Mouse (Mus musculus) erythroblast, adult 5-6 weeks (primary cell): ENCODE measurements around the gene Olfr492. TPM values are rescaled to one million over a fixed set of nuclear protein-coding genes. Genes with fewer than 3 reads are reported as not detected.

Experiments used
- ATAC-seq: replicated peaks from 2 replicates; pipeline ENCODE4 v1.8.0; 2016; ENCODE audit warnings: moderate number of reproducible peaks, mild to moderate bottlenecking, moderate TSS enrichment, inconsistent platforms; ENCODE audit not compliant: poor library complexity, low FRiP score, severe bottlenecking
- total RNA-seq, 2 experiments: library from RNA; stranded (forward) in 1 of 2; stranded (reverse) in 1 of 2; fragments of 150-400 nt in 1 of 2; fragments of 200-764, 138-1000 nt in 1 of 2; gene quantifications; 2 replicates each; pipeline versions ENCODE4 v1.2.3 to v1.2.4; 2015 to 2017; ENCODE audit warnings: low replicate concordance in 2 of 2

Olfr492 gene
- total RNA-seq (2015; ENCODE audit: low replicate concordance) (not detected in 2 replicates), total RNA-seq (2017; ENCODE audit: low replicate concordance) (not detected in 2 replicates)

DNA sequence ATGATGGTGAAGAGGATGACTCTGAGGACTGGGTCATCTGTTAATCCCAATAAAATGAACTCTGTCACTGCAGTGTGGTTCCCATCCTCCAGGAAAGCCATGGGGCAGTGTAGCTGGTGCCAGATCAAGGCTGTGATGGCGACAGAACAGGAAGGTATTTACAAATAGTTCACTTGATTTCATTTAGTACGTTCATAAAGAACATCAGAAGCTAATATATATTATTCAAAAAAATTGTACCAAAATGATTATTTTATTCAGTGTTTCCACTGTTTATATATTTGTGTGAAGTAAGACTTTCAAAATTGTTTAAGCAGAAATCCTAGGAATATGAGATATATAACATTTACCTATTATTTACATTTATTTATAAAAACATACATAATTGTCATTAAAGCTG, at the start of gene Olfr492:
Gene Olfr492, minus strand, starts transcription at position 101 of the 400 bp plus-strand sequence.
- no peak for ATAC-seq

- ATAC-seq, result no peak
Observed at GRCm38 (mm10) chr7:108365035-108365434, 41.6 kb upstream of the Olfr492 start, which contains the start of gene Olfr494. TSS of gene Olfr494 (plus strand) at chr7:108365335.

- ATAC-seq, result no peak
Observed at GRCm38 (mm10) chr7:108346879-108347278, 23.4 kb upstream of the Olfr492 start, which contains the start of gene Olfr493. TSS of gene Olfr493 (minus strand) at chr7:108346979.

GRCm38 (mm10) chr7:108313151-108313550, 10.3 kb downstream of the Olfr492 start, which contains the start of gene Olfr491:
TSS of gene Olfr491 (plus strand) at chr7:108313451.
- ATAC-seq, result no peak

- ATAC-seq, result no peak
Observed at GRCm38 (mm10) chr7:108288834-108289233, 34.6 kb downstream of the Olfr492 start, which contains the start of gene Olfr490. TSS of gene Olfr490 (minus strand) at chr7:108288934.

Other genes starting within 250 kb of the Olfr492 start
- gene Olfr481, start 243.8 kb downstream of the Olfr492 start, total RNA-seq (2015; ENCODE audit: low replicate concordance), result not detected in 2 replicates
- not detected in 2 replicates for gene Olfr481, start 243.8 kb downstream of the Olfr492 start, total RNA-seq (2017; ENCODE audit: low replicate concordance)
- gene Olfr482, start 226.1 kb downstream of the Olfr492 start, total RNA-seq (2015; ENCODE audit: low replicate concordance), result not detected in 2 replicates
- not detected in 2 replicates for gene Olfr482, start 226.1 kb downstream of the Olfr492 start, total RNA-seq (2017; ENCODE audit: low replicate concordance)
- not detected in 2 replicates for gene Olfr483, start 222.8 kb downstream of the Olfr492 start, total RNA-seq (2015; ENCODE audit: low replicate concordance)
- gene Olfr483, start 222.8 kb downstream of the Olfr492 start, total RNA-seq (2017; ENCODE audit: low replicate concordance), result not detected in 2 replicates
- gene Olfr484, start 196.2 kb downstream of the Olfr492 start, total RNA-seq (2015; ENCODE audit: low replicate concordance), result not detected in 2 replicates
- gene Olfr484, start 196.2 kb downstream of the Olfr492 start, total RNA-seq (2017; ENCODE audit: low replicate concordance), result 1.1 TPM in 1 of 2 replicates, not detected in the other
- gene Olfr485, start 163.8 kb downstream of the Olfr492 start, total RNA-seq (2015; ENCODE audit: low replicate concordance), result not detected in 2 replicates
- not detected in 2 replicates for gene Olfr485, start 163.8 kb downstream of the Olfr492 start, total RNA-seq (2017; ENCODE audit: low replicate concordance)
- not detected in 2 replicates for gene Olfr486, start 150.9 kb downstream of the Olfr492 start, total RNA-seq (2015; ENCODE audit: low replicate concordance)
- not detected in 2 replicates for gene Olfr486, start 150.9 kb downstream of the Olfr492 start, total RNA-seq (2017; ENCODE audit: low replicate concordance)
- not detected in 2 replicates for gene Olfr487, start 109.0 kb downstream of the Olfr492 start, total RNA-seq (2015; ENCODE audit: low replicate concordance)
- not detected in 2 replicates for gene Olfr487, start 109.0 kb downstream of the Olfr492 start, total RNA-seq (2017; ENCODE audit: low replicate concordance)
- gene Olfr488, start 65.3 kb downstream of the Olfr492 start, total RNA-seq (2015; ENCODE audit: low replicate concordance), result not detected in 2 replicates
- not detected in 2 replicates for gene Olfr488, start 65.3 kb downstream of the Olfr492 start, total RNA-seq (2017; ENCODE audit: low replicate concordance)
- not detected in 2 replicates for gene Olfr490, start 34.7 kb downstream of the Olfr492 start, total RNA-seq (2015; ENCODE audit: low replicate concordance)
- not detected in 2 replicates for gene Olfr490, start 34.7 kb downstream of the Olfr492 start, total RNA-seq (2017; ENCODE audit: low replicate concordance)
- not detected in 2 replicates for gene Olfr491, start 10.2 kb downstream of the Olfr492 start, total RNA-seq (2015; ENCODE audit: low replicate concordance)
- not detected in 2 replicates for gene Olfr491, start 10.2 kb downstream of the Olfr492 start, total RNA-seq (2017; ENCODE audit: low replicate concordance)
- gene Olfr493, start 23.3 kb upstream of the Olfr492 start, total RNA-seq (2015; ENCODE audit: low replicate concordance), result not detected in 2 replicates
- not detected in 2 replicates for gene Olfr493, start 23.3 kb upstream of the Olfr492 start, total RNA-seq (2017; ENCODE audit: low replicate concordance)
- not detected in 2 replicates for gene Olfr494, start 41.7 kb upstream of the Olfr492 start, total RNA-seq (2015; ENCODE audit: low replicate concordance)
- gene Olfr494, start 41.7 kb upstream of the Olfr492 start, total RNA-seq (2017; ENCODE audit: low replicate concordance), result not detected in 2 replicates
- gene Olfr495, start 69.5 kb upstream of the Olfr492 start, total RNA-seq (2015; ENCODE audit: low replicate concordance), result not detected in 2 replicates
- gene Olfr495, start 69.5 kb upstream of the Olfr492 start, total RNA-seq (2017; ENCODE audit: low replicate concordance), result not detected in 2 replicates
- gene Olfr497, start 96.7 kb upstream of the Olfr492 start, total RNA-seq (2015; ENCODE audit: low replicate concordance), result not detected in 2 replicates
- gene Olfr497, start 96.7 kb upstream of the Olfr492 start, total RNA-seq (2017; ENCODE audit: low replicate concordance), result not detected in 2 replicates
- not detected in 2 replicates for gene Olfr498, start 141.7 kb upstream of the Olfr492 start, total RNA-seq (2015; ENCODE audit: low replicate concordance)
- gene Olfr498, start 141.7 kb upstream of the Olfr492 start, total RNA-seq (2017; ENCODE audit: low replicate concordance), result not detected in 2 replicates
- not detected in 2 replicates for gene Olfr502, start 201.4 kb upstream of the Olfr492 start, total RNA-seq (2015; ENCODE audit: low replicate concordance)
- not detected in 2 replicates for gene Olfr502, start 201.4 kb upstream of the Olfr492 start, total RNA-seq (2017; ENCODE audit: low replicate concordance)
- gene Olfr503, start 220.9 kb upstream of the Olfr492 start, total RNA-seq (2015; ENCODE audit: low replicate concordance), result not detected in 2 replicates
- not detected in 2 replicates for gene Olfr503, start 220.9 kb upstream of the Olfr492 start, total RNA-seq (2017; ENCODE audit: low replicate concordance)
- gene Olfr504, start 242.1 kb upstream of the Olfr492 start, total RNA-seq (2015; ENCODE audit: low replicate concordance), result not detected in 2 replicates
- not detected in 2 replicates for gene Olfr504, start 242.1 kb upstream of the Olfr492 start, total RNA-seq (2017; ENCODE audit: low replicate concordance)